Mouse (Mus musculus) G1E (cell line): Measurements from ENCODE around the gene Ttc28.

ENCODE experiments used
- CTCF ChIP-seq: IDR thresholded peaks from 2 replicates; pipeline ENCODE4 v1.5.1; 2012; ENCODE audit warnings: low read depth, low read length, inconsistent platforms, mixed read lengths
- GATA1 ChIP-seq: IDR thresholded peaks from 2 replicates; pipeline ENCODE4 v1.6.1; 2012; ENCODE audit warnings: borderline replicate concordance, low read length, inconsistent platforms, mixed read lengths
- POLR2AphosphoS5 ChIP-seq: IDR thresholded peaks from 2 replicates; pipeline ENCODE4 v1.6.1; 2012; ENCODE audit warnings: low read depth, low read length, inconsistent platforms; ENCODE audit not compliant: insufficient replicate concordance

DNA sequence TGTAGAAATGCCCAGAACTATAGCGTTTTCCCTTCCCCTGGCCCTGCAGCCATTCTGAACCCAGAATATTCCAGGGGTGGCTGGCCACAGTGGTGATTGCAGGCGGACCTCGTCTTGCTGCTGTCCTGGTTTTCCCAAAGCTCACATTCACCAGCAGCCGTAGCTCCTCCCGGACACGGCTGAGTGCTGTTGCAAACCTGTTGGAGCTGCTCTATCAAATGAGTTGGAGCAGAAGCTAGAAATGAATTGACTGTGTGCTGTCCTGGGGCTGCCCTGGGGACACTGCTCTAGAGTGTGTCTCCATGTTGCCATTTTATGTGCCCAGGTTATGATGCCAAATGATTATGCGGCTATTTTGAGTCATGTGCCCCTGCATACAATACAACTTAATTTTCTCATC is 254.2 kb downstream of the Ttc28 start:
- no peak for TF ChIP-seq CTCF
- no peak for TF ChIP-seq POLR2AphosphoS5
- no peak for TF ChIP-seq GATA1
